Mouse (Mus musculus) urinary bladder, postnatal 14 days (tissue): ENCODE measurements at regions not wholly inside any gene's neighbourhood (a gene's known extent, or its start where the extent isn't known, plus 50 kb on each side); places are given as distances from the start of the nearest gene placed in this dataset.
A peak's percentile ranks its signal among the peaks of the same experiment; 100 is the strongest.

Experiments
- DNase-seq: peaks from one replicate; pipeline ENCODE4 v3.0.0; 2021; ENCODE audit warnings: low spot score

DNA sequence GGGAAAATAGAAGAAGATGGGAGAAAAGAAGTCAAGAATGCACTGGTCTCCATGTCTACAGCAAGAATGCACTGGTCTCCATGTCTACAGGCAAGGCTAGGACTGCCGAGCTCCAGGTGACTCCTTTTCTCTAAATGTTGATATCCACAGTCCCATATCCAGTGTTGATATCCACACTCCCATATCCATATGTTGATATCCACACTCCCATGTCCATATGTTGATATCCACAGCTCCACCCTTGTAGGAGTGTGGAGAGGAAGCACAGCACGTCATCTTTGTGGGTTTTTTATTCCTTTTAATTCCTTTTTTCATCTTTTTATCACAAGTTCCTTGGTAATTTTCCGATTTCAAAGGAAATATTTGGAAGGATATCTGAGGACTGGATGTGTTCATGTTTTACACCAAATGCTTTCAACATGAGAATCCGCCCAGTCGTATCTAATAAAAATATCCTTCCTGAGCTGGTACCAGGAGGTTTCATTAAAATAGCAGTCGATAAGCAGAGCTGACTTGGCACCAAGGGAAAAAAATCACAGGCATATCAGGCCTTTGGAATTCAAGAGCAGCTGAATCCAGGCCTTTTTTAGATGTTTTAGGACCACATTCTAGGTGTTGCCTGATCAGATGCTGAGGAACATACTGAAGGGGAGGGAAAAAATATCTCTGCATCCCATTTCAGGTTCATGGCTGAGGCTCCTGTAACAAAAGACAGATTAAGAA lies 653.7 kb upstream of the Cdh11 start:
- DNase-seq: no peak

DNA sequence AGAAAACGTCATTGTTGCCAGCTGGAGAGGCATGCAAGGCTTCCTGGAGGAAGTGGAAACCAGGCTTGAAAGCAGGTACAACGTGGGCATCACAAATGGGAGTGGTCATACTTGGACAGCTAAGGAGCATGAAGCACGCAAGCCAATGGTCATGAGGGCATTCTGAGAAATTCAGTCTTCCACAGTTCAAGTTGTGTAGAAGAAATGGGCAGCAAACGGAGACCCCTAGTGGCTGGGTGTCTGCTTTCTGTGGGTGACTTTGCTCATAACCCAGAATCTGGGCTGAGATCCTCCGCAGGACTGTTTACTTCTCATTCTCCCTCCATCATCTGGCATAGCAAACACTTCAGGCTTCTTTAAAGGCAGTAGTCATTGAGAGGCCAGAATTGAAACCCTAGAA lies 655.7 kb upstream of the Cdh11 start:
- DNase-seq: no peak

DNA sequence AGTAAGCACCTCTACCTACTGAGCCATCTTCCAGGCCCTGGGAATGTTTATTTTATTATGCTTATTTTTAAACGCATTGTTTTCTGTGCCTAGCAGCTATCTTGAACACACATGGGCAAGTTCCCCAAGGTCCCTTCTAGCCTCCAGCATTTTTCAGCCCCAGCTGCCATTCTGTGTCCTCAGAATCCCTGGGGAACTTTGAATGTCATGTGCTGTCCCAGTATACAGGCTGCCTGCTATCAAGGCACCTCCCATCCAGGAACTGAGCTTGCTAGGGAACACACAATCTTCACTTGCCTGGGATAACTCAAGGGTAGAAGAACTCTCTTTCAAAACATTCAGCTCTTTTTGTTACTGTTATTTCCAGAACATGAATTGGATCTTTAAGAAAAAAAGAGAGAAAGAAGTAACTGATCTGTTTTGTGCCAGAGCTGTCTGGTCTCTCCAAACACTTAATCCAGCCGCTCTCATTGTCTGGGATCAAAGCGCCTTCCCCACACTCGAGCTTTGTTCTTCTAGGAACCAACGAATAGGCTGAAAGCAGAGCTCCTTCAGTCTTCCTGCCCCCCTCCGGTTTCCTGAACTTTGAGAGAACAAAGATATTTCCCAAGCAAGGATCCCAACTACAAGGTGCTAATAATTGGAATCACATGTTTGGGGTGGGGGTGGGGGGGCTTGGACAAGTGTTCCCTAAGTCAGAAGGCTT lies 657.1 kb upstream of the Cdh11 start:
- no peak for DNase-seq

DNA sequence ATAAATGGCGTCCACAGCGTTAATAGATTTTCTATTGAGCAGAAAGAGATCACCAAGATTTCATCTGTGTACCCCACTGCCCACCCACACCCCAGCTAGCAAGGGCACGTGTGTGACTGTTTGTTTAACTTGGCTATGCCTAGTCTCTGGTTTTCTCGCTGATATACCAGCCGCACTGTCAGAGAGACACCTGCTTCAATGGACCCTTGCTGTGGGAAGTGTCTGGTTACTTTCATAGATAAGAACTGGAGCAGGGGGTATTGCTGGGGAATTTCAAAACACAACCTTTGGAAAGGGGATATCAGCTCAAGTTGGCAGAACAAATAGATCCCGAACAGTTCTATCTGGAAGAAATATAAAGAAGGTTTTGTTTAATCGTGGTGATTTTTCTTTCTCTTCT lies 656.8 kb upstream of the Cdh5 start:
- no peak for DNase-seq

DNA sequence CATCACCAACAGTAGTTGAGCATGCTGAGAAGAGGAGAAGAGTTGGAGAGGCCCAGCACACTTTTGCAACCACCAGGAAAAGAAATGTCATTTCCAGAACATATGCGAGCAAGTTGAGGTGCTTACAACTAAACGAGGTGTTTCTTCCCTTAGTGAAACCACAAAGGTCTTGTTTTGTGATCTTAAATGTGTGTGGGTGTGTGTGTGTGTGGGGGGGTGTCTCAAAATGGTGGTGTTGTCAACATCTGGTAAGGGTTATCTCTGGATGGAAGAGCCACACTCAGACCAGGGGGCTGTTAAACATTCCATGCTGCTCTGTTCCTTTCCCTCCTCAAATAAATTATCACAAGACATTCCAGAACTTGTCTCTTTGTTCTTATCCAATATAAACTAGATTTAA lies 656.0 kb upstream of the Cdh5 start:
- DNase-seq: no peak

DNA sequence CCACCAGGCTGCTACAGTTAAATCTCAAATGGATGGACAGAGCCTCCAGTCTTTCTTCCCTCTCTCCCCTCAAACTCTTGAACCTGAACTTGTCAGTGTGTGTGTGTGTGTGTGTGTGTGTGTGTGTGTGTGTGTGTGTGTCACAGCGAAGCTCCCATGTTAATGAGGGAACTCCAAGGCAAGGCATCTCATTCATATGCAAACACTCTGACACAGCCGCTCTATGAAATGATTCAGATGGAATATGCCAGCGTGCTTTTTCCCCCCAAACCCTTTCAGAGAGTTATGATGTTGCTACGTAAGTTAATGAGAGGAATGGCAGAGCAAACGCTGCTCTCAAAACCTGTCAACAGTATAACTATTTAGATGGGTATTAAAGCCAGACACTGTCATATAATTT lies 653.5 kb upstream of the Cdh5 start:
- no peak for DNase-seq

DNA sequence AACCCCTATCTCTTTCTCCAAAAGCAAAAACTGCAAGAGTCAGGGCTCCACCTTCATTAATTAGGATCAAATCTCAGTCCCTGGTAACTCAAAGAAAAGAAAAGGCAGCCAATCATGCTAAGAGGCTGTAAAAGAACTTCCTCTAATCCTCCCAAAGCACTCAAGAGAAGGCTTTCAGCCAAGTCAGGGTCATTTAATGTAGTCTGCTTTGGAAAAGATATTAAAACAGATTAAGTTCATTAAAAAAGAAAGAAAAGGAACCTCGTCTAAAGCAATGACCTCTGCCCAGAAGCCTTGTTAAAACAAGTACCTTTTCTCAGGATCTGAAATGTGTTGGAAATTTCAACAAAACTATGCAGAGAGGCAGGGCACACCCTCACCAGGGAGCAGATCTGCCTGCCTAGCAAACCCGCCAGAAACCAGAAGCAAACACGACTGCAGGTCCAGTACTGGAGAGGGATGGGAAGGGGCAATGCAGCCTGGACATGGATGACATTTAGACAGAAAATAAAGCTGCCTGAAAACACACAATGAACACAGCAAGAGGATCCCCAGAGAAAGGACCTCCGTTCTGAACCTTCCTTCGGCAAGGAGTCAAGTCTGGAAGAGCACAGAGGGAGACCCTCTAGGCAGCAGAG lies 649.9 kb upstream of the Cdh5 start:
- no peak for DNase-seq

DNA sequence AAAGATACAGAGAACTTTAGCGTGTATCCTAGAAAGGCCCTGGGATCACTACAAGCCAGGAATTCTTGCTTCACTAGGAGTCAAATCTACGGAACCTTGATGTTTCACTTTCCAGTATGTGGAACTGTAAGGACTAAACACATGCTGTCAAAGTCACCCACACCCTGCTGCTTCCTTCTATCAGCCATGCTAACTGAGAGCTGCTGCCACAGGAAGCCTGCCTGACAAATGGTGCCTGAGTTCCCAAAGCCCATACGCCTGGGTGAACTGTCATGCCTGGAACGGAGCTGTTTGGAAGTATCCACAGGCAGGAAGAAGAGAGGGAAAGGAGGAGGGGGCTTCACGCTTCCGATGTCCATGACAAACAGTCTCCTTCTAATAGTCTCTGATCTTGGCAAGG lies 644.2 kb upstream of the Cdh5 start:
- DNase-seq: no peak

DNA sequence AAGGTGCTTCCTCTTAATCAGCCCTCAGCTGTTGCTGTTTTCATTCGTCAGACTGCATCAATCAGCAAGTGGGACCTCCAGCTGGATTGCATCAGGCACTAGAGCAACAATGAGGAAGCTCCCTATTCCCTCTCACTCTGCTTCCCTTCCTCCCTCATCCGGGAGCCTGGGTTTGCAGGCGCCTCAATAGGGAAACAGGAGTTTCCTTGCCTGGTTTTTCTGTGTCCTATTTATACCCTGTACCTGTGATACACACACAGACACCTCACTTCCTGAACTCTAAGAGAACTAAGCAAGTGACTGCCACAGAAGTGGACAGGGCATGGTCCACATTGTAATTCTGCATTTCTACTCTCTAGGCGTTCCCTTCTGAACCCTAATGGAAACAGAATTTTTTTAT lies 637.9 kb upstream of the Cdh5 start:
- no peak for DNase-seq

DNA sequence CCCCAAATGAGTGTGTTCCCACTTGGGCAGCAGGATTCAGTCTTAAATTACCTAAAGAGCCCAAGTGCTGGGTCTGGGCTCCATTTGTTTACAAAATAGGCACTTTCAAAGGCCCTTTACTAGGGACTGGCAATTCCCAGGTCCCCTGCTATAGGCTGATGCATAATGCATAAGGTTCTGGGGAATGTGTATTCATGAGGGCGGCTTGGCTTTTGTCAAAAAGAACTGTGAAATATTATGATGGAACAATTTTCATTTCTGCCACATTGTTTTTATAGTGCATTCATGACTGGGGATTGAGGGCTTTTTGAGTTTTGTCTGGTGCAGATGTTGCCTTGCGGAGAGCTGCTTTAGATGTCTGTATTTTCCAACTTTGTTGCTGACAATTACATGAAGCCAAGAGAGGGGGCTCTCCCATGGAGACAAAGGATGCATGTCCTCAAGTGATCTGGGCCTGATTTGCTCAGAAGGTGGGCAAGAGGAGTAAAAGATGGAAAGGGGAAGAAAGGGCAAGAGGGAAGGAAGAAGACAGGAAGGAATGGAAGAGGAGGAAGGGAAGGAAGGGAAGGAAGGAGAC lies 636.6 kb upstream of the Cdh5 start:
- DNase-seq: no peak

DNA sequence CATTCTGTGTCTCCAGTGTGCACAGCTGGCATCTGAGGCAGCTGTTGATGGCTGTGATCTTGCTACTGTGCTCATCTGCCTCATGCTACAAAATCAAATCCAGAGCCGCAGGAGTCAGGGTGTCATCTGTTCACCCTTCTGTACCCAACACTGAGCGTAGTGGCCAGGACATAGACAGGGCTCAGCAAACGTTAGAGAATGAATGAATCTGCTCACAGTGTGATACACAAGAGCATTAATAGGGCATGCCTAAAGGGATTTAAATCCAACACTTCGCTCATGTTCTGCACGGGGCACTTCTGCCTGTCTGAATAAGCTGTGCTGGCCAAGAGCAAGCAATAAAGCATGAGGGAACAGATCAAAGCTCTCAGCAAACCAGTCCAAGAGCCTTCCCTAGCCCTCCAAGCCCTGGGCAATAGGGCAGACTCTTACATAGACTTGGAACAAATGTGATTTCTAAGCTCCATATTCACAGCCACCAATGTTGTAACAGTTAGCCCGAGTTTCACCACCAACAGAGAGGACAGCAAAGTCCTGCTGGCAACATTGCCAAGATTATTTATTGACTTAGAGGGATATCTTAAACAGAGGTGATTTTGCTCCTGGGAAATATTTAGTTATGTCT lies 633.8 kb upstream of the Cdh5 start:
- DNase-seq: no peak

DNA sequence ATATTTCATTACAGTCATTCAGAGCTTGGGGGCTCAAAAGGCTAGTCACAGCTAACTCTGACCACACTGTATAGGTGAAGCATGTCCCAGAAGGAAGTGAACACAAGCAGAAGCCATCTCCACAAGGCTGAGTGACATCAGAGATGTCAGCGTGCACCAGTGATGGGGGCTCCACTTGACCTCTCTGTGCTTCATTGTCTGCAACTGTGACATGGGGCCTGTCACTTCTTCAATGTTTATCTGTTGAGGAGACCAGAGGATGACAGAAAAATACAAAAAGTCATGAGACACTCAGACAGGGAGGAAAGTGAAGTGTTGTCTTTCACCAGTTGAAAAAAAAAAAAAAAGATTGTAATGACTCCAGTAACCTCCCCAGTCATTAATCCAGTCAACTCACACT lies 632.4 kb upstream of the Cdh5 start:
- no peak for DNase-seq

DNA sequence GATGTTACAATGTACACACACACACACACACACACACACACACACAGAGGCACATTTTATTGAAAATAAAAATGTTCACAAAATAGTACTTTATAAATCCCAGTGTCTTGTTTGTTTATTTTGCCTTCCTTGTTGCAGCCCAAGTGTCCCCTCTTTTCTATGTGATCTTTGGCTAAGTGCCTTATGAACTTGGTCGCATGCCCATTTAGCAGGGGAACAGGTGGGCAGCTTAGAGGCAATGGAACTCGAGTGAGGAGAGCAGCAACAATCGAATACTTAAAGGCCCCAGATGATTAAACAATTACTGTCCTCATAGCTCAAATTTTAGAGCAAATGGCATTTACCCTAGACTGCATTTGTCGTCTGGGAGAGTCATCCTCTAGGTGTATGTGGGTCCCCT lies 631.1 kb upstream of the Cdh5 start:
- DNase-seq: no peak

DNA sequence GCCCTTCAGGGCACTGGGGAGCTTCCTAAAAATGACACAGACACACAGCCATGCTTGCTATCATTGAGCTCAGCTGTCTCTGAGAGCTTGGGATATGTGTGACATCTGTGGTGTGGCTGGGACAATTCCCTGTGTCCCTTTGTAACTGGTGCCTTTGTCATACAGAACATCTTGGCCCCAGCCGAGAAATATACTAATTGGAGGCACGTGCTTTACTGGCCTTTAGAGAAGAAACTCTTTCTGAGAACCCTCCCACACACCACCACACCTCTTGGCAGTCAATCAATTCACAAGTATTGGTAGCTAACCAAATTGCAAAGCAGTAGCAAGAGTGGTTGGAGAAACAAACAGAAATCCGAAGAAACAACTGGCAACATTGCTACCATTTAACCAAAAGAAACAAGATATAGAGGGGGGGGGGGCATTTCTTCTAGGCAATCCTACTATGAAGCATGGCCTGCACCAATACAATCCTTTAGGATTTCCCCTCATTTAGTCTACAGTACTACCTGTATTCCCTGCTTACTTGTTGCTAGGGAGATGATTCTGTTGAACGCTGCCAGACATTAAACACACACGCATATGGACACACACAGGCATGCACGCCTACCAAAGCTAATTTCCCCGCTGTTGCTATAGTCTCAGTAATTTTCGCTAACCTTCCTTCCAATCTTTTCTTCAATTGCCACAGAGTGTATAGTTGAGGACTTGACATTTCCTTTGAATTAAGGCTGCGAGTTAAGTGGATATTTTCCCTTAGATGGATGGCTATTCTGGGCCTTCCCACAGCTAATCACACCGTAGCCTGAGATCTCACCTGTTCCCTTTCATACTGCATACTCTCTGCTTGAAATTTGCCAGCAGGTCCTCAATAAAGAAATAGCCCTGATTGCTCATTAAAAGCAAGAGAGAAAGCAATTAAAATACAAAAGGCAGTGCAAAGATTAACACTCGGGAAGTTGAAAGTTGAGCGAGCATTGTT lies 625.3 kb upstream of the Cdh5 start:
- no peak for DNase-seq

DNA sequence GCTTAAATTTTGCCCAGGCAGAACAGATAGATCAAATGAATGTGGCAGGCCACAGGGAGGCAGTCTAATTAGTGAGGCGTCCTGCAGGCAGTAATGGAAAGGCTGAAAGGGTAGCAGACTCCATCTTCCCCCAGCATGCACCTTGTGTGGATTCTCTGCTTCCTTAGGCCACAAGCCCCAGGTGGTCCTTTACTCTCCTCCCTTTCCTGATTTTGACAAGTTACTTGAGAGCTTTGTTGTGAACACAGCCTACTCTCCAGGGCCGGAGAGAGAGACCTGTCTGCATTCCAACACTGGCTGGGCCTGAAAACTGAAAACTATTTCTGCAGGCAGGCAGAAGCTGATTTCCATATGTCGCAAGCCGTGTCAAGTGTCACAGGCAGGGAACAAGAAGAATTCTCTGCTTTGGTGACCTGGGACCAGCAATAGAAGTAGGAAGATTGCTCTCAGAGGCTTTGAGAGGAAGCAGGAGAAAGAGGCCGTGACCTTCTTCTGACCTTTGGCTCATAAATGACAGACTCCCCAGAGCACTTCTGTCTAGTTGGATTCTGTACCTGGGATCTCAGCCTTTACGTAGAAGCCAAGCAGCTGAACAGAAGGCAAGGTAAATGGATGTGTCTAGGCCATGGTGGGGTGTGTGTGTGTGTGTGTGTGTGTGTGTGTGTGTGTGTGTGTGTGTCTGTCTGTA lies 619.2 kb upstream of the Cdh5 start:
- no peak for DNase-seq

DNA sequence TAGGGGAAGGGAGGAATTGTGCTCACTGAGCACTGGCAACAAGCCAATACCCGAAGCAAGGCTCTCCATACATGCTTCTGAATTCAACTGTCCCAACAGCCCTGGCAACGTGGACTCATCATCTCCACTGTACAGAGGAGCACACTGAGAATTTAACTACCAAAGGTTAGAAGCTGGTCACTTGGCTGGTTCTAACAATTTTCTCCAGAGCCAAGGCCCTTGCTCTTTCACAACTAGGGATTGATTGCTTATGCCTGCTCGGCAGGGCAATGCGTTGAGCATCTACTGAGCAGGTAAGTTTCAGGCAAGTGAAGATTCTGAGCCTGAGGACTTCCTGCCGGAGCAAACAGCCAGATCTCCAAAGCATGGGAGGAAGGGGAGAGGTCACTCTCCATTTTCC lies 616.0 kb upstream of the Cdh5 start:
- DNase-seq: no peak

DNA sequence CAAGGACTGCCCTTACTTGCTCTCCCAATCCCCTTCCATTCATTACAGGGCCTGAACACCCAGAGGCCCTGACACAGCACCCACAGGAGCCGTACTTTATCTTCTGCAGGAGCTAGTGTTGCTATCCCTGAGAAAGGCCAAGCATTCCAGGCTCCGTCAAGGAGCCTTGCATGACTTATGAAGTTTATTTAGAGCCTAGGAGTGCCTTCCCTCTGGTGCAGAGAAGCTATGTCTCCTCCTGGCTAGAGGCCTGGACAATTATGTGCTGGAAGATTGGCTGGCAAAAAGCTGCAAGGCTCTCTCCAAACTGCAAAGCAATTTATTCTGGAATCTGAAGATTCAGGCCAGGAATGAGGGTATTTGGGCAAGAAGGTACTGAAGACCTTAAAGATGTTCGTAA lies 612.0 kb upstream of the Cdh5 start:
- DNase-seq: peak; percentile 13

DNA sequence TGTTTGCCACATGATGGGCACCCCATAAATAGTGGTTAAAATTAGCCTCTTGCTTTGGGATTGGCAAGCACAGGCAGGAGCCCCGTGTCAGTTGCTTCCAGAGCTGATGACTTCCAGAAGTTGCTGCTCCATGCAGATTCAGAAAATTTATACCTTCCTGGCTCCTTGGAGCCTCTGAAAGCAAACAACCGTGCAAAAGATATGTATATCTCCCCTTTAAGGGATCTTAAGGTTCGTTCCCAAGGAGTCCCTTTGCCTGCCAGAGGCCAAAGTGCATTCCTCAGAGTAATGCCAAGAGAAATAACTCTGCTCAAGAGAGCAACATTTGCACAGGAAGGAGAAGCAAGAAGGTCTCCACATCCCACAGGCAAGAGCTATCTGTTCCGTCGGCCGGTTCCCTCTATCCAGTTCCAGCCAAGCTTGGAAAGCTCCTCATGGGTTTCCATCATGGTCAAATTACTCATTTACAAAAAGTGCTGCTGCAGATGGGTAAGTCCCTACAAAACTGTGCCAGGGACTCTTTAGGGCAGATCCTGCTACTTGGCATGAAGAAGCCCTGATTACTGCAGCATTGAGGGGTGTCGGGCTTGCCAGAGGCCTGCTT lies 608.4 kb upstream of the Cdh5 start:
- no peak for DNase-seq

DNA sequence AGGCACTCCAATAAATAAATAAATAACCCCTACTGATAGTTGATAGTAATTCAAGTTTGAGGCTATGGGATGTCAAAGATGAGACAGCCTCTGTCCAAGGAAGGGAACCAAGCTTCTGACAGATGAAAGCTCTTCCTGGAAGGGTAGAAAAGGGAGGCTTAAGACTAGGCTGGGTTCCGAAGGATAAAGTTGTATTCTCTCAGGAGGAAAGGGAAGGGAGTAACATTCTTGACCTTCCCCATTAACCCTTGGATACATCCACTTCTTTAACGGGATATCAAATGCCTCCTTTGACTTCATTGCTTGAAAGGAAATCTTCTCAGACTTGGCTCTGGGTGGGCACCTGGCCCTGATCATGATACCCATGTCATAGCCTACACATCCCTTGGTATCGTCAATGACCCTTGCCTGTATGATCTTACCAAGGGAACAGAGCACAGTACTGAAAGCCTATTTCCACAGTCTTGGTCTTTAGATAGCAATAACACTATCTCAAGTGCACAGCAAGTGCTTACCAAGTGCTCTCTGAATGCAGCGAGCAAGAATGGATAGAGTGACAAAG lies 607.4 kb upstream of the Cdh5 start:
- no peak for DNase-seq

DNA sequence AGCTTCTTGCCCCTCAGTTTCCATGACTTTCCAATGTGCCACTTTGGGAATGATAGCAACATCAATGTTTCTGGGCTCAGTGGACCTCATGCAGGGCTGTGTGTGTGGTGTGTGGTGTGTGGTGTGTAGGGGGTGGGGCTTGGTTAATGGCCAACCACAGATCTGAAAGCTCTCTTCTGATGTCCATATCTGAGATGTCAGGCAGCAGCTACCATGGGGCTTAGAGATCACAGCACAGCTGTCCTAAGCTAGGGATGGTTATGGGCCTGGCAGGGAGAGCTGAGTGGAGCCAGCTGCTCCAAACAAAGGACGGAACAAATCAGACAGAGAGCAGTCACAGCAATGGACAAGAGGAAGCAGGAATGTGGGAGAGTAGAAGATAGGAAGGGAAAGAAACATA lies 606.8 kb upstream of the Cdh5 start:
- DNase-seq: no peak
